Mouse (Mus musculus) forebrain, embryonic 12.5 days (tissue): ENCODE measurements around the gene Peli2. TPM values are rescaled to one million over a fixed set of nuclear protein-coding genes. Genes with fewer than 3 reads are reported as not detected.

Experiments
- ATAC-seq: fragments of 200-750 bp; cut with Nextera tagmentation; 2 replicates; pipeline ENCODE4 v1.8.0; 2017; ENCODE audit warnings: moderate TSS enrichment; ENCODE audit not compliant: low FRiP score
- H3K27ac ChIP-seq: fragments of 300-500 bp; sonication (generic); 2 replicates; pipeline ENCODE4 v1.5.1; 2016; ENCODE audit warnings: mild to moderate bottlenecking
- H3K27me3 ChIP-seq: fragments of 300-500 bp; sonication (generic); 2 replicates; pipeline ENCODE4 v1.6.1; 2016; ENCODE audit warnings: mild to moderate bottlenecking
- H3K36me3 ChIP-seq: fragments of 300-500 bp; sonication (generic); replicated peaks from 2 replicates; pipeline ENCODE4 v1.6.1; 2016; ENCODE audit warnings: mild to moderate bottlenecking
- H3K4me1 ChIP-seq: fragments of 300-500 bp; sonication (generic); 2 replicates; pipeline ENCODE4 v1.6.1; 2016
- H3K4me2 ChIP-seq: fragments of 300-500 bp; sonication (generic); 2 replicates; pipeline ENCODE4 v1.6.1; 2016; ENCODE audit warnings: mild to moderate bottlenecking, moderate library complexity
- H3K4me3 ChIP-seq: fragments of 300-500 bp; sonication (generic); replicated peaks from 2 replicates; pipeline ENCODE4 v1.5.1; 2016; ENCODE audit warnings: mild to moderate bottlenecking
- H3K9ac ChIP-seq: fragments of 300-500 bp; sonication (generic); 2 replicates; pipeline ENCODE4 v1.6.1; 2016; ENCODE audit warnings: mild to moderate bottlenecking
- H3K9me3 ChIP-seq: fragments of 300-500 bp; sonication (generic); 2 replicates; pipeline ENCODE4 v1.6.1; 2016
- WGBS: fragments of 180-500 bp; shearing (Covaris S2); methylation state at CpG from one replicate; pipeline ENCODE4 v1.1.7; 2016; 5-methylcytosine and 5-hydroxymethylcytosine counted together
- polyA plus RNA-seq: library from polyadenylated mRNA; unstranded; fragments of >200 nt; fragmentation: Nextera tagmentation; extraction: Ambion mirVana; gene quantifications from 2 replicates; pipeline ENCODE4 v1.2.1, GENCODE M21; 2016

The Peli2 gene
- polyA plus RNA-seq, 1 experiment from 2014 or later = 9.4 TPM

DNA sequence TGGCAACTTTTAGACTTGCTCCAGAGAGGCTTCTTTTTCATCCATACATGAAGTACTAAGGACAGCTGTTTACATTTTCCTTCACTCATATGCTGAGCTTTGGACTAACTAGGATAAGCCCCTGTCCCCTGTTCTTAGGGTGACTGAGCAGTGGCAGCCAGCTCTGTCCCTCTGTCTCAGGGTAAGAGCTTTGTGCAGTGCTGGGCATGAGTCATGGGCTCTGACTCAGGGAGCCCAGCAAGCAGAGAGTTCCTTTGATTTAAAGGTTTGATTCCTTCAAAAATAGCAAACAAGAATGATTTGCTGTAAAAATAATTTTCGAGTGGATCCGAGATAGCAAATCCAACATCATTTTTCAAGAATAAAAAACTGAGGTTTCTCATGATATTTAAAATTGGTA, 128.8 kb downstream of the Peli2 start:
- ATAC-seq = no peak
- H3K27ac ChIP-seq = no peak overlapping the region
- no peak overlapping the region for H3K4me3 ChIP-seq
- no peaks in the 10 kb centered on the region for H3K27me3 ChIP-seq
- 90% methylated on average over 2 of the region's 2 CpGs for WGBS
- H3K4me2 ChIP-seq = no peak overlapping the region
- peaks cover 5% of the 10 kb centered on the region; the same call in 1 of the 2 replicates for H3K36me3 ChIP-seq
- peaks cover 10% of the 10 kb centered on the region for H3K4me1 ChIP-seq
- no peak overlapping the region for H3K9ac ChIP-seq
- no peaks in the 10 kb centered on the region for H3K9me3 ChIP-seq

GRCm38 (mm10) chr14:48249909-48250308, 129.3 kb downstream of the Peli2 start:
- H3K9me3 ChIP-seq = no peaks in the 10 kb centered on the region
- no peaks in the 10 kb centered on the region for H3K27me3 ChIP-seq
- peaks cover 10% of the 10 kb centered on the region for H3K4me1 ChIP-seq
- H3K36me3 ChIP-seq = peaks cover 7% of the 10 kb centered on the region; the same call in 1 of the 2 replicates
- no peak overlapping the region for H3K27ac ChIP-seq
- H3K9ac ChIP-seq = no peak overlapping the region
- no peak overlapping the region for H3K4me3 ChIP-seq
- H3K4me2 ChIP-seq = no peak overlapping the region
- ATAC-seq = no peak
- 91% methylated on average over 9 of the region's 9 CpGs for WGBS

- Histone ChIP-seq H3K4me1 (peaks cover 12% of the 10 kb centered on the region), H3K9ac (no peak overlapping the region), H3K27me3 (no peaks in the 10 kb centered on the region), H3K9me3 (no peaks in the 10 kb centered on the region), H3K36me3 (peaks cover 15% of the 10 kb centered on the region; the same call in 1 of the 2 replicates), H3K27ac (no peak overlapping the region), H3K4me2 (no peak overlapping the region), H3K4me3 (no peak overlapping the region)
- 46% methylated on average over 9 of the region's 9 CpGs for WGBS
- no peak for ATAC-seq
Observed at GRCm38 (mm10) chr14:48251381-48251979, 130.9 kb downstream of the Peli2 start.

GRCm38 (mm10) chr14:48253183-48253582, 132.6 kb downstream of the Peli2 start:
- Histone ChIP-seq H3K27ac (no peak overlapping the region), H3K4me1 (peaks cover 12% of the 10 kb centered on the region), H3K27me3 (no peaks in the 10 kb centered on the region), H3K4me3 (no peak overlapping the region), H3K9me3 (no peaks in the 10 kb centered on the region), H3K4me2 (no peak overlapping the region), H3K36me3 (peaks cover 16% of the 10 kb centered on the region; the same call in 1 of the 2 replicates), H3K9ac (no peak overlapping the region)
- ATAC-seq = no peak
- 83% methylated on average over 10 of the region's 10 CpGs for WGBS

DNA sequence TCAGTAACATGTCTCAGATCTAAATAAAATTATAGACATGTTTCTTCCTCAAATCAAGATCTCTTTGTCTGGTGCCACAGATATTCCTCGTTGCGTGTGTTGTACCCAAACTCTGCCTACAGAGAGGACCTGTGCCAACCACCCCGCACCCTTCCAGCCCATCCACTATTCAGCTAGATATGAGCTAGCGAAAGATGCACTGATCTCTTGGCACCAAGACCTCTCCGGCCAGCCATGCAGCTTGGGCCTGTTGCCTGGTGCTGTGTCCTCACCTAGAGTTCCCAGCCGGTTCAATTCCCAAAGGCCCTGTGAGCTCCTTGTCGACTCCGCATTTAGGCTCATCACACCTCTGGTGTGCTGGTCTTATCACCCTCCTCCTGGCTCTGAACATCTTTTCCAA, 134.1 kb downstream of the Peli2 start:
- Histone ChIP-seq H3K9ac (no peak overlapping the region), H3K4me2 (no peak overlapping the region), H3K4me3 (no peak overlapping the region), H3K27ac (no peak overlapping the region), H3K36me3 (peaks cover 16% of the 10 kb centered on the region; the same call in 1 of the 2 replicates), H3K9me3 (no peaks in the 10 kb centered on the region), H3K4me1 (peaks cover 12% of the 10 kb centered on the region), H3K27me3 (no peaks in the 10 kb centered on the region)
- no peak for ATAC-seq
- WGBS = 94% methylated on average over 8 of the region's 8 CpGs

- H3K9ac ChIP-seq = no peak overlapping the region
- peaks cover 16% of the 10 kb centered on the region; the same call in 1 of the 2 replicates for H3K36me3 ChIP-seq
- H3K27me3 ChIP-seq = no peaks in the 10 kb centered on the region
- H3K4me1 ChIP-seq = peaks cover 12% of the 10 kb centered on the region
- WGBS = 78% methylated on average over 5 of the region's 5 CpGs
- no peak overlapping the region for H3K4me3 ChIP-seq
- no peak overlapping the region for H3K27ac ChIP-seq
- no peak overlapping the region for H3K4me2 ChIP-seq
- no peaks in the 10 kb centered on the region for H3K9me3 ChIP-seq
- ATAC-seq = no peak
Observed at GRCm38 (mm10) chr14:48255290-48255689, 134.7 kb downstream of the Peli2 start.

DNA sequence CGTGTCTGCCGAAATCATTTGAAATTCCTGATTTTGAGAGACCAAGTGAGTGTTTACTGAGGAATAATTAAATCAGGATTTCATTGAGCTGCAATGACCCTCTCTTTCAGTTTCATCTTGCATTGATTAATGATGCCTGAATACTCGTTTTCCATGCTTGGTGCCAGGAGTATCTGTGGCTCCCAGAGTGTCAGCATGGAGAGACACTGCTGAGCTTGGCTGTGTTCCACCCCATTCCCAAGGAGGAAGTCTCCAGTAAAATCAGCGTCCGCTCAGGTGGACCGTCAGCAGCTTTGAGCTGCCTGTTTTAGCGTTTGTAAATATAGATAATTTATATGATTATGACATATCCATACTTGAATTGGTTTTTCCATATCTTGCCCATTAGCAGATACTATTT, 137.1 kb downstream of the Peli2 start:
- Histone ChIP-seq H3K9ac (no peak overlapping the region), H3K36me3 (peaks cover 16% of the 10 kb centered on the region; the same call in 1 of the 2 replicates), H3K9me3 (no peaks in the 10 kb centered on the region), H3K27ac (no peak overlapping the region), H3K27me3 (no peaks in the 10 kb centered on the region), H3K4me1 (peaks cover 6% of the 10 kb centered on the region; the same call in 1 of the 2 replicates), H3K4me3 (no peak overlapping the region), H3K4me2 (no peak overlapping the region)
- no peak for ATAC-seq
- WGBS = 79% methylated on average over 7 of the region's 7 CpGs

- no peaks in the 10 kb centered on the region for H3K27me3 ChIP-seq
- peaks cover 6% of the 10 kb centered on the region; the same call in 1 of the 2 replicates for H3K4me1 ChIP-seq
- no peak overlapping the region for H3K9ac ChIP-seq
- H3K27ac ChIP-seq = no peak overlapping the region
- H3K9me3 ChIP-seq = no peaks in the 10 kb centered on the region
- ATAC-seq = no peak
- 85% methylated on average over 10 of the region's 10 CpGs for WGBS
- H3K4me2 ChIP-seq = no peak overlapping the region
- no peak overlapping the region for H3K4me3 ChIP-seq
- H3K36me3 ChIP-seq = peaks cover 13% of the 10 kb centered on the region; the same call in 1 of the 2 replicates
Observed at GRCm38 (mm10) chr14:48258696-48259366, 138.2 kb downstream of the Peli2 start.

DNA sequence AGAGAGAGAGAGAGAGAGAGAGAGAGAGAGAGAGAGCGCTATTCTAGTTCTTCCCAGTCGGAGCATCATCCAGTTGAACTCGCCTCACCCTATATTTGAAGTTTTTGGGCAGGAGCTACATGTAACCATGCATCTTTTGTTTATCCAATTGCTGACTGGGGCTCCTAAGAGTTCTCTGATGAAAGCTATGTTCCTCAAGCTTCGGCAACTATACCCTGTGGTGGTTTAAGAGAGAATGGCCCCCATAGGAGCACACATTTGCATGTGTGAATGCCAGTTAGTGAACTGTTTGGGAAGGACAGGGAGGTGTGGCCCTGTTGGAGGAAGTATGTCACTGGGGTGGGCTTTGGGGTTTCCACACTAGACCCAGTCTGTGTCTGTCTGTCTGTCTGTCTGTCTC, 142.5 kb downstream of the Peli2 start:
- Histone ChIP-seq H3K27me3 (no peaks in the 10 kb centered on the region), H3K36me3 (no peaks in the 10 kb centered on the region), H3K27ac (no peak overlapping the region), H3K9ac (no peak overlapping the region), H3K4me3 (no peak overlapping the region), H3K4me2 (no peak overlapping the region), H3K4me1 (no peaks in the 10 kb centered on the region), H3K9me3 (no peaks in the 10 kb centered on the region)
- ATAC-seq = no peak
- 93% methylated on average over 4 of the region's 4 CpGs for WGBS

DNA sequence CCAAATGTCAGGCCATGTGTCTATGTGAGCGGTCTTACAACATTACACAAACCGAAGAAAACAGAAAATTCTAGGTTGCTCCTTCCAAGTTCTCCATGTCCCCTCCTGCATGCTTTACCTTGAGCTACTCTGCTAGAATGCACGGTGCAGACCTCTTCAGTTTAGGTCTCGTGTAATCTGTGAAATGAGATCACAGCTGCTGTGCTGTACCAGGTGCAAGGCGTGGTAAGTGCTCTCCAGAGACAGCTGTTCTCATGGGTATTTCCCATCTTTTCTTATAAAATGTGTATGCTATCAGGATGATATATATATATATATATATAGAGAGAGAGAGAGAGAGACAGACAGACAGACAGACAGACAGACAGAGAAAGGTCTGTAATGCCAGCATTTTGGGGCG, 146.1 kb downstream of the Peli2 start:
- Histone ChIP-seq H3K9ac (no peak overlapping the region), H3K27me3 (no peaks in the 10 kb centered on the region), H3K4me2 (no peak overlapping the region), H3K4me1 (no peaks in the 10 kb centered on the region), H3K36me3 (no peaks in the 10 kb centered on the region), H3K27ac (no peak overlapping the region), H3K4me3 (no peak overlapping the region), H3K9me3 (no peaks in the 10 kb centered on the region)
- 84% methylated on average over 6 of the region's 6 CpGs for WGBS
- no peak for ATAC-seq

- WGBS = 71% methylated on average over 1 of the region's 1 CpGs
- H3K27me3 ChIP-seq = no peaks in the 10 kb centered on the region
- no peak overlapping the region for H3K9ac ChIP-seq
- no peak overlapping the region for H3K4me3 ChIP-seq
- ATAC-seq = no peak
- H3K27ac ChIP-seq = no peak overlapping the region
- no peaks in the 10 kb centered on the region for H3K36me3 ChIP-seq
- no peaks in the 10 kb centered on the region for H3K9me3 ChIP-seq
- H3K4me1 ChIP-seq = no peaks in the 10 kb centered on the region
- H3K4me2 ChIP-seq = no peak overlapping the region
Observed at GRCm38 (mm10) chr14:48278291-48278690, 157.7 kb downstream of the Peli2 start.

DNA sequence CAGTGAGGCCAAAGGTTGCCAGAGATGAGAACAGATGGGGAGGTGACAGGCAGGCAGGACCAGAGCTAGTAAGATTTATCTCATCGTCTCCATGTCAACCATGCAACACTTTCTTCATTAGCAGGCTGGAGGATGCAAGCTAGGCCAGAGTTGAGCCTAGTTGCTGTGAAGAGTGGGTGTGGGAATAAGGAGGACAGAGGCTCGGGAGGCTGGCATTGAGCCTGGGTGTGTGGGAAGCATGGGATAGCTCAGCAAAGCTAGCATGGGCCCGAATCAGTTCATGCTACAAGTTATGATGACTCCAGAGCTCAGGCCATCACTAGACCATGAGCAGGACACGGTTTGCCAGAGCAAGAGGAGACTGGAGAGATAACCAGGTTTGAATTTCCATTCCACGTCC, 166.3 kb downstream of the Peli2 start:
- Histone ChIP-seq H3K27me3 (no peaks in the 10 kb centered on the region), H3K4me1 (no peaks in the 10 kb centered on the region), H3K9ac (no peak overlapping the region), H3K4me2 (no peak overlapping the region), H3K27ac (no peak overlapping the region), H3K36me3 (no peaks in the 10 kb centered on the region), H3K9me3 (no peaks in the 10 kb centered on the region), H3K4me3 (no peak overlapping the region)
- WGBS = 79% methylated on average over 5 of the region's 5 CpGs
- no peak for ATAC-seq

GRCm38 (mm10) chr14:48287581-48287980, 167.0 kb downstream of the Peli2 start:
- no peak overlapping the region for H3K4me3 ChIP-seq
- WGBS = 89% methylated on average over 4 of the region's 4 CpGs
- no peak overlapping the region for H3K4me2 ChIP-seq
- H3K36me3 ChIP-seq = no peaks in the 10 kb centered on the region
- H3K27me3 ChIP-seq = no peaks in the 10 kb centered on the region
- no peak for ATAC-seq
- no peak overlapping the region for H3K27ac ChIP-seq
- no peak overlapping the region for H3K9ac ChIP-seq
- no peaks in the 10 kb centered on the region for H3K4me1 ChIP-seq
- H3K9me3 ChIP-seq = no peaks in the 10 kb centered on the region
